Mouse (Mus musculus) embryonic facial prominence, embryonic 13.5 days (tissue): ENCODE measurements around the gene Pfkfb2. TPM values are rescaled to one million over a fixed set of nuclear protein-coding genes. Genes with fewer than 3 reads are reported as not detected.
"Not testable (repeated sequence)": the region's sequence is repeated elsewhere in the genome, so short reads cannot be mapped to it uniquely, and the experiment has no call there.

Experiments
- ATAC-seq: fragments of 200-750 bp; cut with Nextera tagmentation; 2 replicates; pipeline ENCODE4 v1.8.0; 2017; ENCODE audit warnings: low read depth; ENCODE audit not compliant: insufficient number of reproducible peaks, insufficient read depth, low FRiP score, low TSS enrichment
- H3K27ac ChIP-seq: fragments of 300-500 bp; sonication (generic); 2 replicates; pipeline ENCODE4 v1.5.1; 2015; ENCODE audit warnings: moderate library complexity, mild to moderate bottlenecking, inconsistent platforms
- H3K27me3 ChIP-seq: fragments of 300-500 bp; sonication (generic); 2 replicates; pipeline ENCODE4 v1.6.1; 2015; ENCODE audit warnings: mild to moderate bottlenecking, inconsistent platforms
- H3K36me3 ChIP-seq: fragments of 300-500 bp; sonication (generic); 2 replicates; pipeline ENCODE4 v1.6.1; 2015; ENCODE audit warnings: mild to moderate bottlenecking, inconsistent platforms
- H3K4me1 ChIP-seq: fragments of 300-500 bp; sonication (generic); 2 replicates; pipeline ENCODE4 v1.6.1; 2015; ENCODE audit warnings: inconsistent platforms
- H3K4me2 ChIP-seq: fragments of 300-500 bp; sonication (generic); 2 replicates; pipeline ENCODE4 v1.6.1; 2015; ENCODE audit warnings: moderate library complexity, mild to moderate bottlenecking, inconsistent platforms
- H3K4me3 ChIP-seq: fragments of 300-500 bp; sonication (generic); 2 replicates; pipeline ENCODE4 v1.5.1; 2015; ENCODE audit warnings: mild to moderate bottlenecking, inconsistent platforms
- H3K9ac ChIP-seq: fragments of 300-500 bp; sonication (generic); 2 replicates; pipeline ENCODE4 v1.6.1; 2015; ENCODE audit warnings: mild to moderate bottlenecking, inconsistent platforms
- H3K9me3 ChIP-seq: fragments of 300-500 bp; sonication (generic); 2 replicates; pipeline ENCODE4 v1.6.1; 2016; ENCODE audit warnings: inconsistent platforms
- WGBS: fragments of 180-500 bp; shearing (Covaris S2); methylation state at CpG from one replicate; pipeline ENCODE4 v1.1.7; 2015; ENCODE audit warnings: mixed read lengths; 5-methylcytosine and 5-hydroxymethylcytosine counted together
- polyA plus RNA-seq: library from polyadenylated mRNA; unstranded; fragments of >200 nt; fragmentation: Nextera tagmentation; extraction: Ambion mirVana; gene quantifications from 2 replicates; pipeline ENCODE4 v1.2.1, GENCODE M21; 2015

Gene Pfkfb2
- polyA plus RNA-seq, 1 experiment from 2014 or later, result 11.3 TPM

GRCm38 (mm10) chr1:130681075-130681474 is 48.0 kb downstream of the Pfkfb2 start:
- no peak overlapping the region for H3K9ac ChIP-seq
- 81% methylated on average over 2 of the region's 2 CpGs for WGBS
- H3K36me3 ChIP-seq, result no peaks in the 10 kb centered on the region
- H3K27ac ChIP-seq, result no peak overlapping the region
- H3K4me3 ChIP-seq, result no peak overlapping the region
- no peak overlapping the region for H3K4me2 ChIP-seq
- H3K9me3 ChIP-seq, result no peaks in the 10 kb centered on the region
- ATAC-seq, result no peak
- H3K27me3 ChIP-seq, result no peaks in the 10 kb centered on the region
- no peaks in the 10 kb centered on the region for H3K4me1 ChIP-seq

- no peaks in the 10 kb centered on the region for H3K36me3 ChIP-seq
- no peak overlapping the region for H3K27ac ChIP-seq
- no peaks in the 10 kb centered on the region for H3K4me1 ChIP-seq
- WGBS, result 84% methylated on average over 2 of the region's 2 CpGs
- no peaks in the 10 kb centered on the region for H3K9me3 ChIP-seq
- no peaks in the 10 kb centered on the region for H3K27me3 ChIP-seq
- H3K9ac ChIP-seq, result no peak overlapping the region
- H3K4me2 ChIP-seq, result no peak overlapping the region
- ATAC-seq, result no peak
- H3K4me3 ChIP-seq, result no peak overlapping the region
Measured at GRCm38 (mm10) chr1:130678551-130678950, 50.5 kb downstream of the Pfkfb2 start.

- not testable (repeated sequence) for H3K4me2 ChIP-seq, H3K27ac ChIP-seq, H3K4me3 ChIP-seq, H3K27me3 ChIP-seq, H3K9me3 ChIP-seq, H3K9ac ChIP-seq, H3K4me1 ChIP-seq, H3K36me3 ChIP-seq, ATAC-seq
- WGBS, result 90% methylated on average over 5 of the region's 5 CpGs
Measured at GRCm38 (mm10) chr1:130663576-130663975, 65.5 kb downstream of the Pfkfb2 start.

GRCm38 (mm10) chr1:130661454-130661853 is 67.6 kb downstream of the Pfkfb2 start, which contains the start of gene C4bp:
TSS of gene C4bp (minus strand) at chr1:130661632.
- no peak within 1 kb of the TSS for H3K9ac ChIP-seq
- no peak for ATAC-seq
- 59% methylated on average over 3 of the region's 3 CpGs for WGBS
- H3K4me2 ChIP-seq, result no peak within 1 kb of the TSS
- H3K4me3 ChIP-seq, result no peak within 1 kb of the TSS
- H3K27ac ChIP-seq, result no peak within 1 kb of the TSS
- no peaks in the 10 kb centered on the region for H3K36me3 ChIP-seq
- H3K9me3 ChIP-seq, result no peaks in the 10 kb centered on the region
- no peaks in the 10 kb centered on the region for H3K4me1 ChIP-seq
- H3K27me3 ChIP-seq, result no peaks in the 10 kb centered on the region

- not testable (repeated sequence) for H3K9me3 ChIP-seq, ATAC-seq, H3K36me3 ChIP-seq, H3K4me3 ChIP-seq, H3K27ac ChIP-seq, H3K4me1 ChIP-seq, H3K4me2 ChIP-seq, H3K9ac ChIP-seq, H3K27me3 ChIP-seq
- 36% methylated on average over 5 of the region's 5 CpGs for WGBS
Measured at GRCm38 (mm10) chr1:130659641-130660040, 69.4 kb downstream of the Pfkfb2 start.

GRCm38 (mm10) chr1:130644103-130644502 is 85.0 kb downstream of the Pfkfb2 start:
- Histone ChIP-seq H3K27me3 (no peaks in the 10 kb centered on the region), H3K9ac (no peak overlapping the region), H3K27ac (no peak overlapping the region), H3K36me3 (no peaks in the 10 kb centered on the region), H3K4me3 (no peak overlapping the region), H3K4me2 (no peak overlapping the region), H3K9me3 (no peaks in the 10 kb centered on the region), H3K4me1 (no peaks in the 10 kb centered on the region)
- no peak for ATAC-seq
- 51% methylated on average over 4 of the region's 4 CpGs for WGBS

GRCm38 (mm10) chr1:130640967-130641366 is 88.1 kb downstream of the Pfkfb2 start:
- no peak overlapping the region for H3K27ac ChIP-seq
- no peaks in the 10 kb centered on the region for H3K9me3 ChIP-seq
- no peak overlapping the region for H3K4me3 ChIP-seq
- H3K9ac ChIP-seq, result no peak overlapping the region
- H3K4me2 ChIP-seq, result no peak overlapping the region
- no peaks in the 10 kb centered on the region for H3K27me3 ChIP-seq
- H3K4me1 ChIP-seq, result no peaks in the 10 kb centered on the region
- no peaks in the 10 kb centered on the region for H3K36me3 ChIP-seq
- no peak for ATAC-seq

Other genes starting within 250 kb of the Pfkfb2 start
- gene Zp3r, start 99.6 kb downstream of the Pfkfb2 start, polyA plus RNA-seq, result not detected in 2 replicates
- not detected in 2 replicates for gene C4bp, start 67.6 kb downstream of the Pfkfb2 start, polyA plus RNA-seq
- not detected in 2 replicates for gene Gm29427, start 13.5 kb downstream of the Pfkfb2 start, polyA plus RNA-seq
- 14.0 and 15.3 TPM in 2 replicates for gene Yod1, start 11.9 kb downstream of the Pfkfb2 start, polyA plus RNA-seq
- 1.5 TPM in 2 replicates for gene AA986860, start 2.7 kb upstream of the Pfkfb2 start, polyA plus RNA-seq
- not detected in 2 replicates for gene Fcamr, start 71.6 kb upstream of the Pfkfb2 start, polyA plus RNA-seq
- gene Pigr, start 97.4 kb upstream of the Pfkfb2 start, polyA plus RNA-seq, result 0.41 TPM in 1 of 2 replicates, not detected in the other
- gene Fcmr, start 136.4 kb upstream of the Pfkfb2 start, polyA plus RNA-seq, result not detected in 2 replicates
- gene Il24, start 158.2 kb upstream of the Pfkfb2 start, polyA plus RNA-seq, result 0.18 TPM in 1 of 2 replicates, not detected in the other
- not detected in 2 replicates for gene Il20, start 182.2 kb upstream of the Pfkfb2 start, polyA plus RNA-seq
- gene Il19, start 210.9 kb upstream of the Pfkfb2 start, polyA plus RNA-seq, result not detected in 2 replicates